Mouse (Mus musculus): ENCODE data around the gene Rpap2.

Gene Rpap2

DNA sequence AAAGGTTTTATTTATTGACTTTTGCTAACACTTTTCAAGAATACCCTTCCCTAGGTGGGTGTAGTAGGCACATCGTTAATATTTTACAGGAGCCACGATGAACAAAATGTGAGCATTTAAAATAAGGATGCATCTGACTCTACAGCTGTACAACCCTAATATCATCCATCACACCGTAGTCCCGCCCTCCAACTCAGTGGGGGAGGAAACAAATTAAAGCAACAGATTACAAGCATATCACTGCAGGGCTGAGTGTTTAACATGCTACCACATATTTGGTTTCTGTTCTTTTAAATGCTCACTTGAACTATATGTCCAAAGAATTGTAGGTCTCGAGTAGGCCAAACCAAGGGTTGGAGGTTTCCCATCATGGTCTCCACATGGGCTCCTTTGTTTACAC, 90.0 kb downstream of the Rpap2 start:
- no peak for DNase-seq (ENCODE audit: low read depth, low spot score)

DNA sequence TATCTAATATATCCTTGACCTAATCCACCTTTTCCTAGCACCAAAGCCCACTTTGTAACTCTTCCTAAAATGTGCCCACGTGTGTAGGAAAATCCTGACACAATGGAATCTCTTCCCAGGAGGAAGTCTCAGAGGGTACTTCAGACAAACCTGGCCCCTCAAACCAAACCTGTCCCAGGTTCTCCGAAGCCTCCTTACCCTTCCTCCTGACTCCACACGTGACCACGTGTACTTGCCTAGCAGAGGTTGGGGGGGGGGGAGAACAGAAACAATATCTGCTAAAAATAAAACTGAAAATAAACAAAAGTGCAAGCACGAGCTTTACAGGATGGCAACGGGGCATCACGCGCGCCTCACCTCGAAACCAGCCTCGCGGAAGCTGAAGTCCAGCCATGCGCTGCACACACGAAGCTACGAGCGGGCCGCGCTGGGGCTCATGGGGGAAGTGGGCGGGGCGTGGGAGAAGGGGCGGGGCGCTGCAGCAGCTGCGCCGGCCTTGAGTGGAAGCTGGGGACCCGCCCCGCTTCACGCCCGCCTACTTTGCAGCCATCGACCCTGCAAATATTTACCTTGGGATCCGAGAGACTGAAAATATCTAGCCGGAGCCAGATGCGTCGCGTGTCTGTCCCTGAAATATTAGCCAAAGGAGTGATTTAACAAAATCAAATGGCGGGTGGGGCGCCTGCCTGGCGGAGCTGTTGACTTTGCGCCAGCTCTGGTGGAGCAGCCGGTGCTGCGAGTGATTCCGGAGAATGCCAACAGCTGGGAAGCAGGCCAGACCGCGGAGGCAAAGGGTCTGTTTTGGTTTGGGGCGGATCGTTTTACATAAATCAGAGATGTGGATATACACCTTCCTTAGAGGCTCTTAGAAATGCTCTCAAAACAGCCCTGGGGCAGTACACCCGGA, 90.7 kb downstream of the Rpap2 start:
- DNase-seq (ENCODE audit: low read depth, low spot score): peak; percentile 94

GRCm38 (mm10) chr5:107688499-107688866, 91.3 kb downstream of the Rpap2 start:
- no peak for DNase-seq (ENCODE audit: low read depth, low spot score)

GRCm38 (mm10) chr5:107695019-107695418, 97.8 kb downstream of the Rpap2 start:
- DNase-seq (ENCODE audit: low read depth, low spot score): peak; percentile 56

GRCm38 (mm10) chr5:107698888-107699287, 101.7 kb downstream of the Rpap2 start:
- no peak for DNase-seq (ENCODE audit: low read depth, low spot score)

DNA sequence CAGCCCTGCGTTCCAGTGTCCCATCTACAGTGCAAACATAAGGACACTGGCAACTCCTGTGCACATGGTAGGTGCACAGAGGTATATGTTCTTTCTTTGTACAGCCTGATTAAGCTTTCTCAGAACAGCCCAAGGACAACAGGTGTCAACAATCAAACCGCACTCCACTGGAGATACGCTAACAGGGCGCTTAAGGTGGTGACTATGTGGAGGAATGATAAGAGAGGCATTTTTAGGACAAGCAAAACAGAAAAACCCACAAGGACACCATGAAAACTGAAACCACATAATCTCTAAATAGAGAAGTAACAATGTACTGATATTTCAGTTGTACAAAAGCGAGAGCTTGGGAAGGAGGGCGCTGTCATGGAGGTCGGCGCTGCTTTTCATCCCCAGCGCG, 103.7 kb downstream of the Rpap2 start:
- DNase-seq (ENCODE audit: low read depth, low spot score): no peak

- no peak for DNase-seq (ENCODE audit: low read depth, low spot score)
Measured at GRCm38 (mm10) chr5:107701658-107702057, 104.5 kb downstream of the Rpap2 start.

DNA sequence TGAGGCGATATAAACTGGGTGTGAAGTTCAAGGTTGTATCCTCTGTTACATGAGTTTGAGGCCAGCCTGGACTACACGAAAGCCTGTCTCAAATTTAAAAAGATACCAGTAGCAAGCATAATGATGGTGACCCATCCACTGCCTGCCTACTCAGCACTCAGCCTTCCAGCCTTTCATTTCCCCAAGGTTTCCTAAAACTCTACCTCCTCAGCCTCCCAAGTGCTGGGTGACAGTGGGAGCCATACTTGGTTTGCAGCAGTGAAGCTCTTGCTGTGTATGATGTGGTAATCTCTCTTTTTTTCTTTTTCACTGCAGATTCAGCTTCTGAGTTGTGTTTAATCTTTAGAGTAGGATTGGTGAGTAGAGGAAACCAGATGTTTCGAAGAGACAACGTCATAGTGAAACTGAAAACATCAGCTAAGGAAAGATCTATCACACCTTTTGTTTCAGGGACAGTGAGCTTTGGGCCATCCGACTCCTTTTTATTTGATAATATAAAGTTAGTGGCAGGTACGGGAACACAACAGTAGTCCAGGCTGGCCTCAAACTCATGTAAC, 106.1 kb downstream of the Rpap2 start:
- DNase-seq (ENCODE audit: low read depth, low spot score): peak; percentile 82

DNA sequence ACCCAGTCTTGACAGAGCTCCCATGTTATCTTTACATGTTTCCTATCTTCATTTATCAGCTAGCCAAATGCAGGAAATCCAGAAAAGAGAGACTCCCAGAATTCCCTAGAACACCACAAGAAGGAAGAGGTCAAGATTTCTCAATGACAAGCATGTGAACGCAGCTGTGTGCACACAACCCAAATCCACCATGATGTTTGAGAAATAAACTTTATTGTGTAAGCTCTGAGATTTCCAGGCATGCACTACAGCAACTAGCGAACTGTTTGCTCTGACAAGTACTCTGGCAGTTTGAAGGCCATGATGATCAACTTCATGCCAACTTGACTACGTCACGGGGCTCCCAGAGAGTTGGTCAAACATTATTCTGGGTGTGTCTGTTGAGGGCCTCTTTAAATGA, 108.6 kb downstream of the Rpap2 start:
- DNase-seq (ENCODE audit: low read depth, low spot score): no peak

DNA sequence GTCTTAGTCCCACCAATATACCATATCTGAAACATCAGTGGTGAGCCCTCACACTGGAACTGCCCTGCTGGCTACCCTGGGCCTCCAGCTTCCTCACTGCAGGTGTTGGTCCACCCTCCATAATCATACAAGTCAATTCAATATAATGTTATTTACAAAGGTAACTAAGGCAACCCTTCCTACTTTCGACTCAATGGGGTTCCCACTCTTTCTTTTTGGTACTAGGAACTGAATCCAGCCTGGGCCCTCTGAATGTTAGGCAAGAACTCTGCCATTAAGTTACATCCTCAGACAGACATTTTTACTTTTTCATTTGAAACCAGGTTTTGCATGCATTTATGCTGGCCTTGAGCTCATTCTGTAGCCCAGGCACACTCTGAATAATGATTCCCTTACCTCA, 109.1 kb downstream of the Rpap2 start:
- no peak for DNase-seq (ENCODE audit: low read depth, low spot score)

- no peak for DNase-seq (ENCODE audit: low read depth, low spot score)
Measured at GRCm38 (mm10) chr5:107708124-107708797, 111.1 kb downstream of the Rpap2 start.

Data from CD4-positive helper T cell, adult 2 months (primary cell).